ENCODE assay signal across 25 mouse cellular contexts in the genomic region with DNA sequence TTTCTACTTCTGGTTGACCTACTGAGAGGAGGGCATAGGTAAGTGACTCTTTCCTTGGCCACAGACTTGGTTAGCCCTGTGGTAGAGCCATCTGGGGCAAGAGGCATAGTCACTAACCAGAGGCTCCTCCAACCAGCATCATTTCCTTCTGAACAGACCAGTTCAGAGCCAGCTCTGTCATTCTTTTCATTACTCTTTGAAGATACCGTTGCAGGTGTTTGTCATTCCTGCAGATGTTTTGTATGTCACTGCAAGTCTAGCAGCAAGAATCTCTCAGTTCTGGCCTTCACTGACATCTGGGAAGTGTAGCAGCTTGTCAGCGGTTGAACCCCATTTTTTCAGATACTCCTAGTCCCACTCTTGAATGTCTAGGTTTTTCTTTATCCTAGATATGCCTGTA. TPM values are rescaled to one million over a fixed set of nuclear protein-coding genes. Genes with fewer than 3 reads are reported as not detected.
DNase-seq lines count a peak whose midpoint lies in the region; ATAC-seq and TF ChIP-seq lines count a peak whose summit lies in the region.
"Had no signal": no experiment of that assay in that cellular context is flagged by ENCODE, and none has a peak within 500 bp of the region (broad histone marks: within the 10 kb centered on the region; RNA-seq: fewer than 3 reads in every experiment).

No protein-coding gene starts in this region.

- intact Hi-C loops in heart, postnatal 36 days (cut with DNase I), result loop anchor here (5.0 kb wide), 2 partner anchors 62 to 112 kb away; partner anchors contain the start of genes Alg12 and Creld2

- DNase-seq in heart, postnatal 36 days, result no peak
- peak; percentile 43 for DNase-seq in thymus, adult 2 months
- DNase-seq in thymus, postnatal 10 days (ENCODE audit: low spot score in 2 of 2), result peak; percentile 48 to 50
- peak; percentile 51 for DNase-seq in thymus, postnatal 25 days
- no peak for DNase-seq in midbrain, embryonic 11.5 days (ENCODE audit: low spot score, missing footprints)
- DNase-seq in layer of hippocampus, postnatal 36 days, result no peak
- DNase-seq: adrenal gland, adult 8-10 months; adrenal gland, postnatal 14 days; adrenal gland, postnatal 36 days; B cell, adult 2 months; cerebellum, adult 11-12 months; cerebellum, adult 2 months; cerebellum, adult 9-10 months; cerebellum, postnatal 10 days; cerebellum, postnatal 25 days had no signal

- no peak overlapping the region for H3K4me3 ChIP-seq in heart, embryonic 11.5 days (ENCODE audit: low read depth, low read length)
- H3K4me3 ChIP-seq in thymus, adult 2 months (ENCODE audit: control insufficient read depth, insufficient read depth, low read length), result no peak overlapping the region
- H3K4me3 ChIP-seq in midbrain, embryonic 11.5 days (ENCODE audit: low read depth, low read length), result no peak overlapping the region
- H3K4me3 ChIP-seq: embryonic facial prominence, embryonic 10.5 days; embryonic facial prominence, embryonic 12.5 days had no signal

- no peaks in the 10 kb centered on the region for H3K9me3 ChIP-seq in heart, embryonic 11.5 days (replicated peaks; ENCODE audit: control insufficient read depth, low read length)
- H3K9me3 ChIP-seq in midbrain, embryonic 11.5 days (ENCODE audit: control insufficient read depth, low read length), result no peaks in the 10 kb centered on the region
- H3K9me3 ChIP-seq: embryonic facial prominence, embryonic 10.5 days; embryonic facial prominence, embryonic 12.5 days; G1E had no signal

- WGBS in heart, embryonic 11.5 days (ENCODE audit: insufficient replicate concordance), result 77% methylated on average over 2 of the region's 2 CpGs
- 8% methylated on average over 2 of the region's 2 CpGs for WGBS in thymus, adult 2 months
- WGBS in midbrain, embryonic 11.5 days, result 92% methylated on average over 2 of the region's 2 CpGs

- peaks cover 20% of the 10 kb centered on the region for H3K4me1 ChIP-seq in heart, embryonic 11.5 days (ENCODE audit: control insufficient read depth, insufficient read depth, low read length)
- H3K4me1 ChIP-seq in thymus, adult 2 months (replicated peaks; ENCODE audit: control insufficient read depth, insufficient read depth, low read length), result peaks cover 22% of the 10 kb centered on the region
- peaks cover 4% of the 10 kb centered on the region; the same call in 1 of the 2 replicates for H3K4me1 ChIP-seq in midbrain, embryonic 11.5 days (ENCODE audit: control insufficient read depth, insufficient read depth, low read length)

- no peak overlapping the region for H3K4me2 ChIP-seq in heart, embryonic 11.5 days
- no peak overlapping the region for H3K4me2 ChIP-seq in midbrain, embryonic 11.5 days
- H3K4me2 ChIP-seq: embryonic facial prominence, embryonic 12.5 days had no signal

- ATAC-seq in heart, embryonic 11.5 days (replicated peaks; ENCODE audit: insufficient number of reproducible peaks, low FRiP score, low TSS enrichment), result no peak
- no peak for ATAC-seq in monocyte, adult 5-6 weeks (replicated peaks; ENCODE audit: insufficient number of reproducible peaks, low FRiP score, low TSS enrichment, poor library complexity, severe bottlenecking)
- no peak for ATAC-seq in midbrain, embryonic 11.5 days (ENCODE audit: low FRiP score)
- ATAC-seq: activated CD4-positive, CD25-positive, alpha-beta regulatory T cell, adult 4 months; CD4-positive, CD25-positive, alpha-beta regulatory T cell, adult 4 months; forebrain, embryonic 14.5 days; Patski had no signal

- H3K27ac ChIP-seq in heart, embryonic 11.5 days (ENCODE audit: low read depth, low read length), result peak overlapping the region; percentile 15; the same call in 1 of the 2 replicates
- H3K27ac ChIP-seq in thymus, adult 2 months (ENCODE audit: control insufficient read depth, insufficient read depth, low read length), result peak overlapping the region; percentile 94
- H3K27ac ChIP-seq in midbrain, embryonic 11.5 days (ENCODE audit: low read depth, low read length), result no peak overlapping the region
- H3K27ac ChIP-seq: embryonic facial prominence, embryonic 10.5 days; embryonic facial prominence, embryonic 12.5 days had no signal

- H3K9ac ChIP-seq in heart, embryonic 11.5 days (ENCODE audit: low read depth, low read length), result no peak overlapping the region
- no peak overlapping the region for H3K9ac ChIP-seq in midbrain, embryonic 11.5 days (ENCODE audit: low read length)
- H3K9ac ChIP-seq: embryonic facial prominence, embryonic 12.5 days had no signal

- no peaks in the 10 kb centered on the region for H3K27me3 ChIP-seq in heart, embryonic 11.5 days (ENCODE audit: control insufficient read depth, insufficient read depth, low read length)
- no peaks in the 10 kb centered on the region for H3K27me3 ChIP-seq in thymus, adult 2 months (ENCODE audit: control insufficient read depth, insufficient read depth, low read length)
- no peaks in the 10 kb centered on the region for H3K27me3 ChIP-seq in midbrain, embryonic 11.5 days (ENCODE audit: control insufficient read depth, insufficient read depth, low read length)
- H3K27me3 ChIP-seq: CH12.LX; embryonic facial prominence, embryonic 12.5 days; Patski had no signal

- TF ChIP-seq POLR2A in thymus, adult 2 months (IDR thresholded peaks at IDR 0.05; ENCODE audit: control insufficient read depth, extremely low read depth, insufficient read depth, low read length, poor library complexity), result no peak

- peaks cover 2% of the 10 kb centered on the region; the same call in 1 of the 2 replicates for H3K36me3 ChIP-seq in heart, embryonic 11.5 days (ENCODE audit: control insufficient read depth, insufficient read depth, low read length)
- peaks cover 20% of the 10 kb centered on the region for H3K36me3 ChIP-seq in thymus, adult 2 months (ENCODE audit: control insufficient read depth, insufficient read depth, low read length)
- peaks cover 8% of the 10 kb centered on the region for H3K36me3 ChIP-seq in midbrain, embryonic 11.5 days (ENCODE audit: control insufficient read depth, insufficient read depth, low read length)

- no peak for TF ChIP-seq CTCF in thymus, adult 2 months (IDR thresholded peaks at IDR 0.05; ENCODE audit: borderline replicate concordance, control insufficient read depth, extremely low read depth, insufficient read depth, low read length, poor library complexity)

RNA-seq across cellular contexts. Expression of gene Zbed4, which starts 3.4 kb away (rescaled TPM):
- 16.1 and 22.9 TPM in 2 replicates for polyA plus RNA-seq in heart, embryonic 11.5 days (2014; fragmentation: Nextera tagmentation; extraction: Ambion mirVana)
- total RNA-seq in heart, postnatal 36 days (2021), result 1 to 10 TPM; 7.9 to 8.1 TPM
- 36.6 and 41.3 TPM in 2 replicates for polyA plus RNA-seq in thymus, adult 2 months (2012; rRNA removed)
- total RNA-seq in monocyte, adult 5-6 weeks (2017), result 16.3 to 28.2 TPM (median 20.2 TPM) in 3 replicates
- 42.5 and 45.6 TPM in 2 replicates for polyA plus RNA-seq in midbrain, embryonic 11.5 days (2014; fragmentation: Nextera tagmentation; extraction: Ambion mirVana)
- 10 to 100 TPM; 10.2 to 10.7 TPM for total RNA-seq in layer of hippocampus, postnatal 36 days (2021)

RNA-seq across cellular contexts. Expression of gene Brd1, which starts 20.9 kb away (rescaled TPM):
- 15.2 and 18.2 TPM in 2 replicates for polyA plus RNA-seq in heart, embryonic 11.5 days (2014; fragmentation: Nextera tagmentation; extraction: Ambion mirVana)
- total RNA-seq in heart, postnatal 36 days (2021), result 10 to 100 TPM; 30.1 to 35.3 TPM
- 35.8 and 38.4 TPM in 2 replicates for polyA plus RNA-seq in thymus, adult 2 months (2012; rRNA removed)
- 81.7 to 95.3 TPM (median 82.8 TPM) in 3 replicates for total RNA-seq in monocyte, adult 5-6 weeks (2017)
- 25.9 and 27.6 TPM in 2 replicates for polyA plus RNA-seq in midbrain, embryonic 11.5 days (2014; fragmentation: Nextera tagmentation; extraction: Ambion mirVana)
- total RNA-seq in layer of hippocampus, postnatal 36 days (2021), result 10 to 100 TPM; 54.7 to 56.2 TPM

Comparison
In these comparisons a context has a peak if more than half of its experiments do, and no peak if none do; other contexts are left out.
1. DNase-seq: peak in thymus, adult 2 months (single experiment), thymus, postnatal 10 days (2 of 2) and thymus, postnatal 25 days (single experiment); none in heart, postnatal 36 days (0 of 2), midbrain, embryonic 11.5 days (single experiment) and layer of hippocampus, postnatal 36 days (0 of 2).